Mouse (Mus musculus) G1E (cell line): ENCODE results near the gene Thada. TPM values are rescaled to one million over a fixed set of nuclear protein-coding genes. Genes with fewer than 3 reads are reported as not detected.

Experiments
- ATAC-seq: 2 replicates; pipeline ENCODE4 v1.8.0; 2016; ENCODE audit warnings: mild to moderate bottlenecking; ENCODE audit not compliant: insufficient number of reproducible peaks, poor library complexity, low FRiP score, severe bottlenecking; ENCODE audit errors: extremely low read depth
- DNase-seq: peaks from one replicate; pipeline ENCODE4 v3.0.0; 2012; ENCODE audit warnings: low spot score
- H3K27me3 ChIP-seq: 2 replicates; pipeline ENCODE4 v1.6.1; 2012; ENCODE audit warnings: mild to moderate bottlenecking, low read length, inconsistent platforms; ENCODE audit not compliant: insufficient read depth
- H3K36me3 ChIP-seq: replicated peaks from 2 replicates; pipeline ENCODE3; 2012; ENCODE audit warnings: mild to moderate bottlenecking, inconsistent platforms
- H3K4me1 ChIP-seq: 2 replicates; pipeline ENCODE4 v1.6.1; 2012; ENCODE audit warnings: low read depth, low read length, inconsistent platforms, mixed read lengths; ENCODE audit not compliant: insufficient read depth
- H3K4me3 ChIP-seq: 2 replicates; pipeline ENCODE4 v1.5.1; 2012; ENCODE audit warnings: low read depth, mild to moderate bottlenecking, inconsistent platforms, low read length, moderate library complexity, mixed read lengths
- H3K9me3 ChIP-seq: replicated peaks from 2 replicates; pipeline ENCODE4 v1.6.1; 2012; ENCODE audit warnings: inconsistent platforms
- CTCF ChIP-seq: IDR thresholded peaks from 2 replicates; pipeline ENCODE4 v1.5.1; 2012; ENCODE audit warnings: low read depth, low read length, inconsistent platforms, mixed read lengths
- GATA1 ChIP-seq: IDR thresholded peaks from 2 replicates; pipeline ENCODE4 v1.6.1; 2012; ENCODE audit warnings: borderline replicate concordance, low read length, inconsistent platforms, mixed read lengths
- GATA2 ChIP-seq: IDR thresholded peaks from 2 replicates; pipeline ENCODE4 v1.6.1; 2012; ENCODE audit warnings: low read depth, low read length, inconsistent platforms, borderline replicate concordance
- POLR2AphosphoS5 ChIP-seq: IDR thresholded peaks from 2 replicates; pipeline ENCODE4 v1.6.1; 2012; ENCODE audit warnings: low read depth, low read length, inconsistent platforms; ENCODE audit not compliant: insufficient replicate concordance
- TAL1 ChIP-seq: conservative IDR thresholded peaks from 2 replicates; pipeline ENCODE4 v1.6.1; 2012; ENCODE audit warnings: low read depth, low read length, inconsistent platforms, mixed read lengths
- polyA plus RNA-seq: library from polyadenylated mRNA; stranded (reverse); fragments of >175 nt; gene quantifications from 2 replicates; pipeline ENCODE4 v1.2.3, GENCODE M21; 2012
- total RNA-seq, 2 experiments: library from RNA; stranded (forward) in 1 of 2; stranded (reverse) in 1 of 2; fragments of 200-1000 nt in 1 of 2; fragments of >200 nt in 1 of 2; fragmentation: Nextera tagmentation in 1 of 2; gene quantifications; 2 replicates each; pipeline ENCODE4 v1.2.3; 2014 to 2017

The Thada gene
- total and polyA plus RNA-seq, 3 experiments: 2.8 to 55.2 (median 28.1) TPM

DNA sequence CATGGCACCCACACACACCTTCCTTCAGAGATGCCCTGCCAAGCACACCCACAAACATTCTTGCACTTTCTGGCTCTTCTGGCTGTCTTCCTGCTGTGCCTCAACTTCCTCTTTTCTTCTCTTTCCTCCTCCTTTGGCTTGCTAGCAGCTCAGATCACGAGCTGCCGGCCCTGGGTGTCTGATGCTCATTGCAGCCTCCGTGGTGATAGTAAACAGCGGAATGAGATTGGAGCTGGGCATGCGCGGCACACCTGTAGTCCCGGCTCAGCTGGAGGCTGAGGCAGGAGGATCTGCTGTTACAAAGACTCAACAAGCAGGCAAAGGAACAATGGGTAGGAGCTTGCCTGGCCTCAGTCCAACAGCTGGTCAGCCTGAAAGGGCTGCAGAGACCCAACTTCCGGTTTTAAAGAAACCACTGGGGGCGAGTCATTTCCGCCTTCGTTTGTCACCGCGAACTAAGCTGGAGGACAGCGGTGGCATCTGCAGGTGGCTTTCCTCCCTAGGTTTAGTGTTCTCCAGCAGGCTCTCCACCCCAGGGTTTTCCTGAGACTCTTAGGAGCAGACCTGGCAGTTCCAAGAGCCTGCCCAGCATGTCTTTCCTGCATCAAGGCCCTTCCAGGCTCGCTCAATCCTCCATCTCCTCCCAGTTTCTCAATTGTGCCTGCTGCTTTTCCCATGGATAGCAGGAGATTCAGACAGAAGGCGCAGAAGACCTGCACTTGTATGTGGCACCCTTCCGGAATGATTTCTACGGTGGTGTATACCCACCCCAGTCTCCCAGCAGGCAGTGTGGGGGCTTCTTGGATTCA, 284.3 kb downstream of the Thada start:
- no peak for TF ChIP-seq GATA1
- TF ChIP-seq POLR2AphosphoS5: peak; percentile 66
- Histone ChIP-seq H3K36me3 (peaks cover 35% of the 10 kb centered on the region), H3K4me3 (peak overlapping the region; percentile 71), H3K4me1 (peaks cover 61% of the 10 kb centered on the region), H3K9me3 (no peaks in the 10 kb centered on the region), H3K27me3 (no peaks in the 10 kb centered on the region)
- ATAC-seq: peak; percentile 29
- DNase-seq: peak; percentile 68

DNA sequence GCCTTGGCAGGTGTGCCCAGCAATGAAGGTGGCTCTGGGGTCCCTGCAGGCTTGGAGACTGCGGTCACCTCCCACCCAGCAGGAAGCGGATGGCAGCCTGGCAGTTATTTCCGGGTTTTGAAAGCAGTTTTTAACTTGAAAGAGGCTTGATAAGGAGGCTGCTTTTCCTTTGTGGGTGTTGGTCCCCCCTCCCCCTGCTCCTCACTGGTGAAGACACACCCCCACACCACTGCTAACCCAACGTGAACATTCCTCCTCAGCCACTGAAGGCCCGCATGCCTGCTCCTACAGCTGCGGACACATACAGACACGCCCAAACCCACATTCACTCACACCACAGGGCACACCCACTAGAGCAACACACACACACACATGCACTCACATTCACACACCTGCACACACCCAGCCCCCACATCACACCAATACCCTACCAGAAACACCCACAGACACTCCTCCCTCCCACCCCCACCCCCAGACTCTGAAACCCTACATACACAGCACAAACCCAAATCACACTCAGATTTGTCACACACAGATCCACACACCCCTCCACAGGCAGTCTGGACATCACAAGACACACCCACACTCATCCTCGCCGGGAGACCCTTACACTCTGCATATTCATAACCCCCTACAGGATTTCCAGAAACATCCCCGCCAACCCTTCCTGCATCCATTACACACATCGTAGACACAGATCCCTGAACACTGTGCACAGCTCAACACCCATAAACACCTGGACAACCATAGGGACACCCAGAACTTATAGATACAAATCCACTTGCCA, 285.1 kb downstream of the Thada start:
- no peaks in the 10 kb centered on the region for H3K27me3 ChIP-seq
- ATAC-seq (peak; percentile 59), DNase-seq (peak; percentile 82)
- H3K36me3 ChIP-seq: peaks cover 29% of the 10 kb centered on the region
- H3K4me3 ChIP-seq: peak overlapping the region; percentile 71
- H3K9me3 ChIP-seq: no peaks in the 10 kb centered on the region
- H3K4me1 ChIP-seq: peaks cover 69% of the 10 kb centered on the region
- no peak for TF ChIP-seq TAL1
- peak; percentile 98 for TF ChIP-seq POLR2AphosphoS5
- TF ChIP-seq CTCF: no peak

DNA sequence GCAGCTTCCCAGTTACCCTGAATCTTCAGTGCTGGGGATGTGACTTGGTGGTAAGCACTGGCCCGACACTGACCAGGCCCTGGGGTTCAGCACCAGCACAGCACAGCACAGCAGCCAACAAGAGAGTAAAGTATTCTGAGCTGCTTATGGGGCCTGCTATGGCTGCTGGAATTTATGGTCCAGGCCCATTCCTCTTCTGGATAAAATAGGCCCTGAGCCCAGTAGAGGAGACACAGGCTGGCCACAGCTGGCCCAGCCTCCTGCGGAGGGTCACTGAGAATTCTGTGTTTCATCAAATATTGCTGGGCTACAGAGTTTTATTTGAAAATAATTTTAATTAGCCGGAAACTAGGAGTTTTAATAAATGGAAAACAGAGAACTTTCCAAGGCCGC, 286.0 kb downstream of the Thada start:
- Histone ChIP-seq H3K27me3 (no peaks in the 10 kb centered on the region), H3K9me3 (peaks cover 8% of the 10 kb centered on the region), H3K36me3 (peaks cover 28% of the 10 kb centered on the region), H3K4me3 (peak overlapping the region; percentile 7; the same call in 1 of the 2 replicates), H3K4me1 (peaks cover 73% of the 10 kb centered on the region)
- TF ChIP-seq POLR2AphosphoS5 (peak; percentile 36; the same call in 1 of the 2 replicates), CTCF (no peak), GATA2 (no peak), TAL1 (no peak), GATA1 (no peak)
- DNase-seq (no peak), ATAC-seq (no peak)

DNA sequence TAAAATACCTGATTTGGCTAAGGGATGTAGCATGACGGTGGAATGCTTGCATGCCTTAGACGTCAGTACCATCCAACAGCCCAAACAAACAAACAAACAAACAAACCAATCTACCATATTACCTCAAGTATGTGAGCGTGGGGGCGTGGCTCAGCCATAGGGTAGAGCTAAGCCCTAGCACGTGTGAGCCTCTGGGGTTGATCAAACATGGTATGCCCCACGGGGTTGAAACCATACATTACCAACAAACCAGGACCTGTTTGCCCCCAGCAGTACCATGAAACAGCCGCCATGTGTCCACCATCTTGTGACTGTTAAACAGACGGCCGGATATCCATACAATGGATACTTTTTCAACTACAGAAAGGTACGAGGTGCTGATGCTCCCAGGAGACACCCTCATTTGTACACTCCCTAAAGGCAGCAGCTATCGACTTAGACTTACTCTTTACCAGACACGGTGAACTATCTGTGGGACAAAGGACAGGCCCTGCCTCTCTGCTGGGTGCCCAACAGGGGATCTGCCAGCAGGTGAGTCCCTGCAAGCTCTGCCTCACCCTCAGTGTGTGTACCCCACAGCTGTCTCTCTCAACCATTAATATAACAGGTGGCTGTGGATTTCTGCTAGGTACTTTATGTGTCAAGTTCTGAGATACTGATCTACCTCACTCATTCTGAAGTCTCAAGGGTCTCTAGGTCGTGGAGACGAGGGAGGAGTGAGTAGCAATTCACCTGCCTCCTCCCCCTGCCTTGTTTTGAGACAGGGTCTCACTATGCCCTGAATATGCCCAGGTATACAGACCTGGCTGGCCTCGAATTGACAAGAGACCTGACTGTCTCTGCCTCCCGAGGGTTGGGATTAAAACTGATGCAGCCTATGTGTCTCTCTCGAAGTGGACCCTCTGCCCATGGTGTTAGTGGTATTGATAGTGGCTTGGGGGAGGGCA, 286.7 kb downstream of the Thada start:
- Histone ChIP-seq H3K9me3 (peaks cover 8% of the 10 kb centered on the region), H3K36me3 (peaks cover 25% of the 10 kb centered on the region), H3K27me3 (no peaks in the 10 kb centered on the region), H3K4me1 (peaks cover 73% of the 10 kb centered on the region), H3K4me3 (peak overlapping the region; percentile 7; the same call in 1 of the 2 replicates)
- ATAC-seq (no peak), DNase-seq (no peak)
- TF ChIP-seq CTCF: no peak
- no peak for TF ChIP-seq GATA1
- TF ChIP-seq POLR2AphosphoS5: peak; percentile 90; the same call in 1 of the 2 replicates
- no peak for TF ChIP-seq GATA2

DNA sequence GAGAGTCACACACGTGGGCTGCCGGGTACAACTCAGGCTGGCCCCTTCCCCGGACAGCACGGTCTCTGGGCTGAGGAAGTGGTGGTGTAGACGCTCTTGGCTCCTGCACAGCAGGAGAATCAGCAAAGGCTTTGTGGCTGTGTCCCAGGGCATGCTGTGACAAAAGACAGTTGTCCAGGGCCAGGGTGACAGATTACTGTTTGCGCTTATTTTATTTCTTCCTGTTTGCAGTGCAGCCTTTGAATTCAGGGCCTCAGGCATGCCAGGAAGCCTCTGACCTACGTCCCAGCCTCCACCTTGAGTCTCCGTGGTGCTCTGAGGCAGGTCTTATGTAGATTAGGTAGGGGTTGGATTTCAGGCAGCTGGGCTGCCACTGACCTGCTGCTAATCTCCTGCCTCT, 288.5 kb downstream of the Thada start:
- Histone ChIP-seq H3K4me1 (peaks cover 62% of the 10 kb centered on the region), H3K9me3 (peaks cover 8% of the 10 kb centered on the region), H3K4me3 (no peak overlapping the region), H3K27me3 (no peaks in the 10 kb centered on the region), H3K36me3 (peaks cover 20% of the 10 kb centered on the region)
- ATAC-seq: no peak
- DNase-seq: no peak
- TF ChIP-seq POLR2AphosphoS5: no peak
- no peak for TF ChIP-seq GATA1
- TF ChIP-seq GATA2: no peak
- no peak for TF ChIP-seq CTCF

DNA sequence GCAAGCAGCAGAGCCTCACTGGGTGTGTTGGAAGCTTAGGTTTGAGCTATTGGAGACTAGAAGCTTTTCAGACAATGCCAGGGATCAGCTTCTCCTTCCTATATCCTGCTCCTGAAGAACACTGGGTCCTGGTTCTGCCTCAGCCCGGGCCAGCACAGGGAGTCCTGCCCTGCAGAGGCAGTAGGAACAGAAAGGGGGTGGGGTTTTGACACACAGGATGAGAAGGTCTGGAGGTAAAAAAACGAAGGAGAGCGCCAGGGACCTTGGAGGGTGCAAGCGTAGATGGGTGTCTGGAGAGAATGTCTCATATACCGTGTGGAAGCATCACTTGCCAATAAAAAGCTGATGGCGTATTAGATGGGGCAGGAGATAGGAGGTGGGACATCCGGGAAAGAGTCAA, 289.6 kb downstream of the Thada start:
- H3K27me3 ChIP-seq: no peaks in the 10 kb centered on the region
- peaks cover 52% of the 10 kb centered on the region for H3K4me1 ChIP-seq
- H3K9me3 ChIP-seq: peaks cover 8% of the 10 kb centered on the region

More for the DNA sequence above, 289.6 kb downstream of the Thada start:
- no peak for TF ChIP-seq TAL1
- TF ChIP-seq GATA1: no peak
- TF ChIP-seq GATA2: no peak
- TF ChIP-seq CTCF: no peak
- no peak for TF ChIP-seq POLR2AphosphoS5
- no peak overlapping the region for H3K4me3 ChIP-seq
- H3K36me3 ChIP-seq: peaks cover 20% of the 10 kb centered on the region
- DNase-seq: no peak
- no peak for ATAC-seq
